Mouse (Mus musculus) limb, embryonic 13.5 days (tissue): ENCODE measurements around the gene Lyrm1. TPM values are rescaled to one million over a fixed set of nuclear protein-coding genes. Genes with fewer than 3 reads are reported as not detected.

Source experiments
- ATAC-seq: fragments of 200-750 bp; cut with Nextera tagmentation; 2 replicates; pipeline ENCODE4 v1.8.0; 2017; ENCODE audit warnings: low read depth, moderate number of reproducible peaks, moderate TSS enrichment; ENCODE audit not compliant: low FRiP score
- H3K27ac ChIP-seq: fragments of 300-500 bp; sonication (generic); 2 replicates; pipeline ENCODE4 v1.5.1; 2015; ENCODE audit warnings: inconsistent platforms, mild to moderate bottlenecking, moderate library complexity
- H3K27me3 ChIP-seq: fragments of 300-500 bp; sonication (generic); 2 replicates; pipeline ENCODE4 v1.6.1; 2015; ENCODE audit warnings: mild to moderate bottlenecking, inconsistent platforms
- H3K36me3 ChIP-seq: fragments of 300-500 bp; sonication (generic); 2 replicates; pipeline ENCODE4 v1.6.1; 2015; ENCODE audit warnings: inconsistent platforms, mild to moderate bottlenecking, moderate library complexity
- H3K4me1 ChIP-seq: fragments of 300-500 bp; sonication (generic); 2 replicates; pipeline ENCODE4 v1.6.1; 2015; ENCODE audit warnings: inconsistent platforms
- H3K4me2 ChIP-seq: fragments of 300-500 bp; sonication (generic); replicated peaks from 2 replicates; pipeline ENCODE4 v1.6.1; 2015; ENCODE audit warnings: inconsistent platforms, mild to moderate bottlenecking, moderate library complexity
- H3K4me3 ChIP-seq: fragments of 300-500 bp; sonication (generic); 2 replicates; pipeline ENCODE4 v1.5.1; 2015; ENCODE audit warnings: moderate library complexity, mild to moderate bottlenecking, inconsistent platforms
- H3K9ac ChIP-seq: fragments of 300-500 bp; sonication (generic); 2 replicates; pipeline ENCODE4 v1.6.1; 2015; ENCODE audit warnings: mild to moderate bottlenecking, inconsistent platforms
- H3K9me3 ChIP-seq: fragments of 300-500 bp; sonication (generic); 2 replicates; pipeline ENCODE4 v1.6.1; 2016; ENCODE audit warnings: inconsistent platforms
- WGBS: fragments of 180-500 bp; shearing (Covaris S2); methylation state at CpG from one replicate; pipeline ENCODE4 v1.1.7; 2015; 5-methylcytosine and 5-hydroxymethylcytosine counted together
- polyA plus RNA-seq: library from polyadenylated mRNA; unstranded; fragments of >200 nt; fragmentation: Nextera tagmentation; extraction: Ambion mirVana; gene quantifications from 2 replicates; pipeline ENCODE4 v1.2.1, GENCODE M21; 2015

Lyrm1 gene
- polyA plus RNA-seq, 1 experiment from 2014 or later: 8.6 TPM

DNA sequence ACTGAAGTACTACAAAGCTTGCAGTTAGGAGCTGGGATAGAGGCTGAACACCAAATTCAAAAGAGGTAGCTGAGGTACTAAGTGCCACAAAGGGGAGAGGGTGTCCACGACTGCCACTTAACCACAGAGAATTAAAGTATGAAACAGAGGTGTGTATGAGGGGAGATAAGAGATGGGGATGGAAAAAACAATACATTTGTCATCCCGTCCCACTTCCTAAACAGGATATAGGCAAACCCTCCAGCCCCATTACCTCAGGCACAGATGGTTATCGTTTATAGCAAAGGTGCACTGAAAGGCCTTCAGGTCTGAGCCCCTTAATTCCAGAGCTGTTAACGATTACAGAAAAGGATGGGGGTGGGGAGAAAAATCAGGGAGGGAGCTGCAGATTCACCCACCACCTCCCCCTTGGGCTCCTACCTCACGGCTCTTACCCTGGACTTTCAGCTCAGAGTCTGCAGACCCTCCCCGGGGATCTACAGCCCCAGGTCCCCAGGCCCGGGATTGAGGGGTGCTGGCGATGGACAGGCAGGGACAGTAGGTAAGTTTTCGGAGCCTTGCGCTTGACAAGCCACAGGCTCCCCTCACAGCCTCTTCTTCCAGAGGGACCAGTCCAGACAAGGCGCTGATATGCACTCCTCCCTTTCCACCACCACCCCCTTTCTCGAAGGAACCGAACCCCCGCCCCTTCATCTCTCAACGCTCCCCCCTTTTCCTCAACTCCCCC lies 680 bp upstream of the Lyrm1 start:
- H3K27me3 ChIP-seq: no peaks in the 10 kb centered on the region
- 2% methylated on average over 15 of the region's 15 CpGs for WGBS
- peak overlapping the region; percentile 96 for H3K27ac ChIP-seq
- H3K4me1 ChIP-seq: peaks cover 25% of the 10 kb centered on the region
- peak overlapping the region; percentile 77 for H3K4me3 ChIP-seq
- no peaks in the 10 kb centered on the region for H3K9me3 ChIP-seq
- H3K4me2 ChIP-seq: peak overlapping the region; percentile 75
- no peak; the same call in 1 of the 2 replicates for ATAC-seq
- H3K36me3 ChIP-seq: no peaks in the 10 kb centered on the region
- peak overlapping the region; percentile 89 for H3K9ac ChIP-seq

DNA sequence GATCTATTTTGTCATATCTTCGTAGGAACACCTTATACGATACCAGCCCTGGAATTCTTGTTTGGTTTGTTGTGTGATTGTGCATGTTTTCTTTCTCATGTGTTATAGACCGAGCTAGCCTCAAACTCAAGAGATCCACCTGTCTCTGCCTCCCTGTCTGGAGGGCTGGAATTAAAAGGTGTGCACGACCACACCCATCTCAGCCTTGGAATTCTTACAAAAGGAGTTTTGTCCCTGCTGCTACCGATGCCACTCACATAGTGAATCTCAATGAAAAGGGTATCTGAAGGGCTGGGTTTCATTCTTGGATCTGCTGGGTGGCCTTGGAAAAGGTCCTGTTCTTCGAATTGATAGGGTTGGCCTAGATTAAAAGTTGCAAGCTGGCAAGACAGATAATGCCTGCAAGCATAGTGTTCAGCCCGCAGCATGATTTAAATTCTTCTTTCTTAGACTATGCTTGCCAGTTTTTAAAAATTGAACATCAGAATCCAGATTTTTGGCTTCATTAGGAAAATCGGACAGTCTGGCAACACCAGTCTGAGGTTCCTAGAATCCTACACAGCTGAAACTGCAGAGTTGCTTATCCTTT lies 2.0 kb downstream of the Lyrm1 start:
- no peak overlapping the region for H3K4me2 ChIP-seq
- peaks cover 25% of the 10 kb centered on the region for H3K4me1 ChIP-seq
- H3K4me3 ChIP-seq: no peak overlapping the region
- ATAC-seq: no peak
- no peaks in the 10 kb centered on the region for H3K27me3 ChIP-seq
- WGBS: 94% methylated on average over 8 of the region's 8 CpGs
- no peaks in the 10 kb centered on the region for H3K36me3 ChIP-seq
- no peaks in the 10 kb centered on the region for H3K9me3 ChIP-seq
- H3K27ac ChIP-seq: no peak overlapping the region
- no peak overlapping the region for H3K9ac ChIP-seq

DNA sequence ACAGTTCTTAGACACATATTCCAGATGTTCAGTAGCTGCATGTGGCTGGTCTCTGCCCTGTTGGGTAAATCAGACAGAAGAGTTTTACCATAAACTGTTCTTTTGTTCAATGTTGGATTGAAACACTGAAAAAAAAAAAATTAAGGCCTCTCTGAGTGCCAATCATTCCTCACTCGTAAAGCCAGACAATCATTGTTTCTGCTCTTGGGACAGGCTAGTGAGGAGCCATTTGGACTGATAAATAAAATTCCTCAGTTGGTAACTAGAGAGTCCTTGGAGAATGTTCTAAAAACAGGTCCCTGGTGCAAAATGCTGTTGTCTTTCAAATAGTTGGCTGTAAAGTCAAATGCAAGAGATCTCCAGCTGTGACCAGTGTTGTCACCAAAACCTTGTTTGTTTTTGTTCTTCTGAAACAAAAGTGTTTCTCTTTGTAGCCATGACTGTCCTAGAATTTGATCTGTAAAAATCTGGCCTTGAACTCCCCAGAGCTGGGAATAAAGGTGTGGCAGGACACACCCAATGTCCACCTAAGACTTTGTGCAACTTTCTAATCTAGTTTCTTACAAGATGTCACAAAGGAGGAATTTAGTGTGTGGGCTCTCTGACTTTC lies 2.7 kb downstream of the Lyrm1 start:
- Histone ChIP-seq H3K36me3 (no peaks in the 10 kb centered on the region), H3K9me3 (no peaks in the 10 kb centered on the region), H3K4me3 (no peak overlapping the region), H3K9ac (no peak overlapping the region), H3K27me3 (no peaks in the 10 kb centered on the region), H3K27ac (no peak overlapping the region), H3K4me2 (no peak overlapping the region), H3K4me1 (peaks cover 22% of the 10 kb centered on the region)
- 68% methylated on average over 1 of the region's 1 CpGs for WGBS
- ATAC-seq: no peak

DNA sequence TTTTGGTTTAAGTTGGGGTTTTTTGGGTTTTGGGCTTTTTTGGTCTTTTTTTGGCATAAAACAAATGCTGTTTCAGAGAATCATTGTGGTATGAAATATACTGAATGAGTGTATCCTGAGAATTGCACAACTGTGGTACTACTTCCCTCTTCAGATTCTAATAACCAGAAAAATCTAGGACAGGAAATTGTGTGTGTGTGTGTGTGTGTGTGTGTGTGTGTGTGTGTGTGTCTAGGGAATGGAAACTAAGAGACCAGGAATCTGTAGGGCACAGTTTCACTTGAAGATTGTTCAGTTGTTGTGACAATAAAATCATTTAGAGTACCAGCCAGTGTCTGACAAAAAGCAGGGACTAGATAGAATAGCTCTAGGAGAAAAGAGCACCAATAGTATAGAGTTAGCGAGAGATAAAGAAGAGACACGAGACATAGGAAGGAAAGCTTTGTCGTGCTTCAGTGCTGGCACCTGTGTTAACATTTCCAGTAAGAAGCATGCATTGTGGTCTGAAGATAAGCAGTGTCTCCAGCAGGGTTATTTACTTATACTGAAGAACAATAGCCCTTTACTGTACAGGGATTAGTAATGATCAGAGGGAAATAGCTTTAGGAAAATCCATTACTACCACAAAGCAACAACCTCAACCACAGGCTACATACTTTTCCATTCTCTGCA lies 3.9 kb downstream of the Lyrm1 start:
- no peak overlapping the region for H3K4me2 ChIP-seq
- no peak overlapping the region for H3K27ac ChIP-seq
- no peaks in the 10 kb centered on the region for H3K9me3 ChIP-seq
- WGBS: 78% methylated on average over 3 of the region's 3 CpGs
- no peaks in the 10 kb centered on the region for H3K36me3 ChIP-seq
- ATAC-seq: no peak
- H3K9ac ChIP-seq: no peak overlapping the region
- no peaks in the 10 kb centered on the region for H3K27me3 ChIP-seq
- H3K4me1 ChIP-seq: peaks cover 10% of the 10 kb centered on the region
- H3K4me3 ChIP-seq: no peak overlapping the region

- ATAC-seq: no peak
- WGBS: 89% methylated on average over 3 of the region's 3 CpGs
- Histone ChIP-seq H3K27me3 (no peaks in the 10 kb centered on the region), H3K4me1 (no peaks in the 10 kb centered on the region), H3K4me2 (no peak overlapping the region), H3K36me3 (no peaks in the 10 kb centered on the region), H3K9me3 (no peaks in the 10 kb centered on the region), H3K9ac (no peak overlapping the region), H3K4me3 (no peak overlapping the region), H3K27ac (no peak overlapping the region)
Measured at GRCm38 (mm10) chr7:119906523-119907215, 11.0 kb downstream of the Lyrm1 start.

DNA sequence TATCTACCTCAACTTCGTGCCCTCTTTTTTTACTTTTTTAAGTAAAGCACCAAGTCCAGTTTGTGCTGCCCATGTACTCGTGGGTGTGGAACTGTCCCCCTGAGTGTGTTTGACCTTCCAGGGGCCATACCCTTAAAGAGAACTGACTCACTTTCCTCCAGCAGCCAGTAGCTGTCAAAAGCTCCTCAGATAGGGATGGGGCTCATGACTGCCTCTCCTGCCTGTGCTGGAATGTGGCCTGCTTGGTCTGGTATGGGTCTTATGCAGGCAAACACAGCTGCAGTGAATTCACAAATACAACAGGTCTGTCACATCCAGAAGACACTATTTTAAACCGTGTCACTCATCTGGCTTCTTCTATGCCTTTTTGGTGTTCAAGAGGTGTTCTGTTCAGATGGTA lies 16.1 kb downstream of the Lyrm1 start:
- no peak overlapping the region for H3K9ac ChIP-seq
- H3K27ac ChIP-seq: no peak overlapping the region
- H3K36me3 ChIP-seq: no peaks in the 10 kb centered on the region
- no peak for ATAC-seq
- no peak overlapping the region for H3K4me2 ChIP-seq
- WGBS: 74% methylated on average over 3 of the region's 3 CpGs
- no peaks in the 10 kb centered on the region for H3K4me1 ChIP-seq
- no peak overlapping the region for H3K4me3 ChIP-seq
- H3K9me3 ChIP-seq: no peaks in the 10 kb centered on the region
- H3K27me3 ChIP-seq: no peaks in the 10 kb centered on the region

DNA sequence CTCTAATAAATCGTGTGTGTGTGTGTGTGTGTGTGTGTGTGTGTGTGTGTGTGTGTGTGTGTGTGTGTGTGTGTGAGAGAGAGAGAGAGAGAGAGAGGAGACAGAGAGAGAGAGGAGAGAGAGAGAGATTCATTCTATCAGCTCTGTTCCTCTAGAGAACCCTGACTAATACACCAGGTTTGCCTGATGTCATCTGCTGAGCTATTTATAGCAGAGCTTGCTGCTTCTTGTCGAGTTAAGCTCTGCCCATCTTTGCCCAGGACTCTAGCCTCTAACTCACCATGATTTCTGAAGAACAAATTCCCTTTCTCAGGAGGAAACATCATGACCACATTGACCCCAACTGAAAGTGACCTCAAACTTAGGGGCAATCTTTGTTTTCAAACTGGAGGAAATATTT lies 24.8 kb downstream of the Lyrm1 start:
- ATAC-seq: no peak
- WGBS: 47% methylated on average over 2 of the region's 2 CpGs
- no peak overlapping the region for H3K27ac ChIP-seq
- no peak overlapping the region for H3K4me2 ChIP-seq
- no peaks in the 10 kb centered on the region for H3K36me3 ChIP-seq
- no peak overlapping the region for H3K4me3 ChIP-seq
- no peak overlapping the region for H3K9ac ChIP-seq
- H3K27me3 ChIP-seq: no peaks in the 10 kb centered on the region
- no peaks in the 10 kb centered on the region for H3K9me3 ChIP-seq
- no peaks in the 10 kb centered on the region for H3K4me1 ChIP-seq

DNA sequence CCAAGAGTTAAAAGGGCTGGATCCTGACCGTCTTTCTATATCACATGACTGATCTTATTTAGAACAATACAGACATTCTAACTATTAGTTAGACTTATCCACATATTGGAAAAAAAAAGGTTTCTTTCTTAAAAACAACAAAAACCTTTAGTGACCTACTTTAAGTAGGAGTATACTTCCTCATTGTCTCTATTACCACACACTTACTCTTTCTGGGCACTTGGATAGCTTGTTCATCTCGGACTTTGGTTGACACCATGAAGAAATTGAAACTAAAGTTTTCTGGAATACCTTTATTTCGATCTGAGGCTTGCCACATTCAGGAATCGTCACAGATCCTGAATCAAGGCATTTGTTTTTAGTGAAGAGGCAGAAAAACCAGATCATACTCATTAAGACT lies 25.4 kb downstream of the Lyrm1 start:
- Histone ChIP-seq H3K36me3 (no peaks in the 10 kb centered on the region), H3K4me1 (no peaks in the 10 kb centered on the region), H3K9ac (no peak overlapping the region), H3K4me2 (no peak overlapping the region), H3K27ac (no peak overlapping the region), H3K4me3 (no peak overlapping the region), H3K9me3 (no peaks in the 10 kb centered on the region), H3K27me3 (no peaks in the 10 kb centered on the region)
- WGBS: 84% methylated on average over 4 of the region's 4 CpGs
- ATAC-seq: no peak

GRCm38 (mm10) chr7:119928783-119929440 lies 33.3 kb downstream of the Lyrm1 start:
- H3K27ac ChIP-seq: no peak overlapping the region
- H3K9me3 ChIP-seq: no peaks in the 10 kb centered on the region
- H3K9ac ChIP-seq: no peak overlapping the region
- H3K36me3 ChIP-seq: no peaks in the 10 kb centered on the region
- no peak for ATAC-seq
- H3K4me3 ChIP-seq: no peak overlapping the region
- 59% methylated on average over 2 of the region's 2 CpGs for WGBS
- no peaks in the 10 kb centered on the region for H3K27me3 ChIP-seq
- no peaks in the 10 kb centered on the region for H3K4me1 ChIP-seq
- no peak overlapping the region for H3K4me2 ChIP-seq

DNA sequence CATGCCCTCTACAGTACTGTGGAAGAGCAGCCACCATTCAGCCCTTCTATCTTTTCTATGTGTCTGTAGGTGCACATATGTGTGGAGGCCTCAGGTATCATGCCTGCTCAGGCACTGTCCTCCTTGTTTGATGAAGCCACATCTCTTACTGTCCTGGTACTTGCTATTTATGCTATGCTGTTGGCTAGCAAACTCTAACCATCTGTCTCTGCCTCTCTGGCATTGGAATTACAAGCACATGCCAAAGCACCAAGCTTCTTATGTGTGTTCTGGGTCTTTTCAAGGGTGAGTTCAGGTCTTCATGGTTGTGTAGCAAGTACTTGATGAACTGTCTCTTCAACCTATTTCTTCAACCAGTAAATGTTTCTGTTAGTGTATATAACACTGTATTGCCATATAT lies 40.7 kb downstream of the Lyrm1 start:
- no peak overlapping the region for H3K4me2 ChIP-seq
- H3K4me3 ChIP-seq: no peak overlapping the region
- ATAC-seq: no peak
- no peak overlapping the region for H3K9ac ChIP-seq
- no peaks in the 10 kb centered on the region for H3K36me3 ChIP-seq
- H3K4me1 ChIP-seq: no peaks in the 10 kb centered on the region
- H3K9me3 ChIP-seq: no peaks in the 10 kb centered on the region
- no peaks in the 10 kb centered on the region for H3K27me3 ChIP-seq
- no peak overlapping the region for H3K27ac ChIP-seq

DNA sequence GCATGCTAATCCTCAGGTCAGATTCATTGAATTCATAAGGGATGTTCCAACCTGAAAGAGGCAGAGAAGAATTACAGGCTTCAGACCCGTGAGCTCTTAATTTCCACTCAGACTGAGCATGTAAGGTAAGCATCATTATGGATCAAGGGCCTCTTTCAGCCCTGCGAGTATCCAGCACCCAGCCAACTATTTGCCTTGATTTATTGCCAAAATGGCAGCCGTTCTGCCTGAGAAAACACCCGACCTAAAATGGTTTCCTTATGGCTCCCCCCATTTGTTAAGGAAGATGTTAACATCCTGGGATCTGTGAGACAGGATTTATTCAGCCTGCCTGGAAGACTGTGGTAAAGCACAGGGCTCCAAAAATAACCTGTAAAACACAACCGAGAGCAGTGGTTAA lies 41.4 kb downstream of the Lyrm1 start:
- no peaks in the 10 kb centered on the region for H3K36me3 ChIP-seq
- WGBS: 52% methylated on average over 5 of the region's 5 CpGs
- no peak for ATAC-seq

More for the DNA sequence above, 41.4 kb downstream of the Lyrm1 start:
- H3K27me3 ChIP-seq: no peaks in the 10 kb centered on the region
- no peaks in the 10 kb centered on the region for H3K9me3 ChIP-seq
- H3K4me2 ChIP-seq: no peak overlapping the region
- no peak overlapping the region for H3K9ac ChIP-seq
- no peak overlapping the region for H3K27ac ChIP-seq
- H3K4me3 ChIP-seq: no peak overlapping the region
- no peaks in the 10 kb centered on the region for H3K4me1 ChIP-seq
